Mouse (Mus musculus) cerebellum, adult 18-20 months (tissue): ENCODE measurements at regions not wholly inside any gene's neighbourhood (a gene's known extent, or its start where the extent isn't known, plus 50 kb on each side); places are given as distances from the start of the nearest gene placed in this dataset.

ENCODE experiments used
- DNase-seq, 2 experiments: peaks; one replicate each; pipeline ENCODE4 v3.0.0; 2021

GRCm38 (mm10) chr8:34622177-34623114 is 510.9 kb upstream of the Gm10131 start:
- DNase-seq = no peak

- DNase-seq = no peak
Measured at GRCm38 (mm10) chr8:34618046-34618445, 506.5 kb upstream of the Gm10131 start.

- DNase-seq = no peak
Measured at GRCm38 (mm10) chr8:34614987-34615386, 503.4 kb upstream of the Gm10131 start.

GRCm38 (mm10) chr8:34614031-34614526 is 502.5 kb upstream of the Gm10131 start:
- DNase-seq = peak; percentile 9 to 21

- DNase-seq = no peak
Measured at GRCm38 (mm10) chr8:34613138-34613537, 501.6 kb upstream of the Gm10131 start.

- DNase-seq = no peak
Measured at GRCm38 (mm10) chr8:34612396-34612795, 500.9 kb upstream of the Gm10131 start.

- DNase-seq = no peak
Measured at GRCm38 (mm10) chr8:34610186-34610585, 498.6 kb upstream of the Gm10131 start.

- DNase-seq = no peak
Measured at GRCm38 (mm10) chr8:34607426-34607825, 495.9 kb upstream of the Gm10131 start.

- no peak for DNase-seq
Measured at GRCm38 (mm10) chr8:34605031-34605430, 493.5 kb upstream of the Gm10131 start.

- DNase-seq = no peak
Measured at GRCm38 (mm10) chr8:34604581-34604980, 493.0 kb upstream of the Gm10131 start.

- no peak for DNase-seq
Measured at GRCm38 (mm10) chr8:34601426-34601953, 490.0 kb upstream of the Gm10131 start.

GRCm38 (mm10) chr8:34600880-34601279 is 489.3 kb upstream of the Gm10131 start:
- DNase-seq = no peak

GRCm38 (mm10) chr8:34596593-34596992 is 485.1 kb upstream of the Gm10131 start:
- DNase-seq = no peak

GRCm38 (mm10) chr8:34590976-34591749 is 479.6 kb upstream of the Gm10131 start:
- DNase-seq = no peak

GRCm38 (mm10) chr8:34578043-34578442 is 466.5 kb upstream of the Gm10131 start:
- DNase-seq = no peak

GRCm38 (mm10) chr8:34574009-34574408 is 462.5 kb upstream of the Gm10131 start:
- no peak for DNase-seq

GRCm38 (mm10) chr8:34573007-34573881 is 461.7 kb upstream of the Gm10131 start:
- no peak for DNase-seq

- DNase-seq = no peak
Measured at GRCm38 (mm10) chr8:34571736-34572135, 460.2 kb upstream of the Gm10131 start.

- no peak for DNase-seq
Measured at GRCm38 (mm10) chr8:34562278-34562677, 450.7 kb upstream of the Gm10131 start.

- DNase-seq = no peak
Measured at GRCm38 (mm10) chr8:34549786-34550185, 438.2 kb upstream of the Gm10131 start.

GRCm38 (mm10) chr8:34546815-34547214 is 435.3 kb upstream of the Gm10131 start:
- no peak for DNase-seq

GRCm38 (mm10) chr8:34542361-34543038 is 431.0 kb upstream of the Gm10131 start:
- no peak for DNase-seq
